Mouse (Mus musculus) central nervous system, embryonic 18 days (tissue): Measurements from ENCODE around the gene Ifna9. TPM values are rescaled to one million over a fixed set of nuclear protein-coding genes. Genes with fewer than 3 reads are reported as not detected.

Source experiments
- polyA plus RNA-seq: library from polyadenylated mRNA; depleted of rRNA; stranded (reverse); fragments of >200 nt; gene quantifications from 2 replicates; pipeline ENCODE4 v1.2.3, GENCODE M21; 2012; rRNA removed

Gene Ifna9
- not detected in 2 replicates for polyA plus RNA-seq

DNA sequence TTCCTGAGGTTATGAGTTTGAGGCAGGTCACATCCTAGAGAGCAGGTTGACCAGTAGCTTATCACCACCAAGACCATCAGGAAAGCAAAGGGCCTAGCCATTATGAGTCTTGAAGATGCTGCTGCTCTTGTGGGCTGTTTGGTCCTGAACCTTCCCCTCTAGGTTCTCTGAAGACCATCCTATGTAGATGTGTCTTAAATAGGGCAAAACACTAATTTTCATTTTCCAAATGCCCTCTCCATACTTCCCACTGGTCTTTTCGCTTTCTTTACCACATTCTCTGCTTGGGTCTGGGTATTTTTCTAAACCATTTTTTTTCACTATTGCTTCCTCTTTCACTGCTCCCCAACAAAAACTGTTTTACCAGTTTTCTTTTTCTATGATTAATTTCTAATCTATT lies at the start of gene Ifna9:
Gene Ifna9 (minus strand): TSS at position 101 of the 400 bp plus-strand sequence.

DNA sequence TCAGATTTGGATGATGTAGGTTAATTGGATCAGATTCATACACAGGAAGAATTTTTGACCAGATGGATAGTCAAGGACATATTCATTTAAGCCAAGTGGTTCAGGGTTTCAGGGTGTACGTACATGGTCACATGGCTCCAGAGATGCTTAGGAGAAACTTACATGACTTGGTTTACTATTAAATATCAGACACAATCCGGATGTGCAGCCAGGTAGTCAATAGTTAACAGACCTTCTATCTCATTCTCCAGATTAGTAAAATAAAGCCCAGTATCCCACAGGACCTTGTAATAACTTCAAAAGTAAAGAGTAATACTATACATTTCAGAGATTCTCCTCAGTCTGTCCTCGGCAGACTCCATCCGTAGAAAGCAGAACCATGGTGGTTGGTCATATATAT lies 42.1 kb upstream of the Ifna9 start, which contains the start of gene C87499:
Gene C87499 (minus strand): TSS at position 101 of the 400 bp plus-strand sequence.

DNA sequence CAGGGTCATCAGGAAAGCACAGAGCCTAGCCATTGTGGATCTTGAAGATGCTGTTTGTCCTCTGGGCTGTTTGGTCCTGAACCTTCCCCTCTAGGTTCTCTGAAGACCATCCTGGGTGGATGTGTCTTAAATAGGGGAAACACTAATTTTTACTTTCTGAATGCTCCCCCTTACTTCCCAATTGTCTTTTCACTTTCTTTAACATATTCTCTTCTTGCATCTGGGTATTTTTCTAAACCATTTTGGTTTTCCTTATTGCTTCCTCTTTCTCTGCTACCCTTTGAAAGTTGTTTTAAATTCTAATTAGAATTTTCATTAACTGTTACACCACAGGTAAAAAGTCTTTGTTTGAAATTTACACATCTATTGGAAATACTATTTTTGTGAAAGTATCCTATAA lies 11.1 kb upstream of the Ifna9 start, which contains the start of gene Ifna12:
Gene Ifna12 (minus strand): TSS at position 101 of the 400 bp plus-strand sequence.

DNA sequence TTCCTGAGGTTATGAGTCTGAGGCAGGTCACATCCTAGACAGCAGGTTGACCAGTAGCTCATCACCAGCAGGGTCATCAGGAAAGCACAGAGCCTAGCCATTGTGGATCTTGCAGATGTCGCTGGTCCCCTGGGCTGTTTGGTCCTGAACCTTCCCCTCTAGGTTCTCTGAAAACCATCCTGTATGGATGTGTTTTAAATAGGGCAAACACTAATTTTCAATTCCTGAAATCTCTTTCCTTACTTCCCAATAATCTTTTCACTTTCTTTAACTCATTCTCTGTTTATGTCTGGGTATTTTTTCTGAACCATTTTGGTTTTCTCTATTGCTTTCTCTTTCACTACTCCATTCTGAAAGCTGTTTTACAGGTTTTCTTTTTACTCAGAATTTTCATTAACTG lies 20.5 kb downstream of the Ifna9 start, which contains the start of gene Ifna14:
Gene Ifna14 (minus strand): TSS at position 101 of the 400 bp plus-strand sequence.

DNA sequence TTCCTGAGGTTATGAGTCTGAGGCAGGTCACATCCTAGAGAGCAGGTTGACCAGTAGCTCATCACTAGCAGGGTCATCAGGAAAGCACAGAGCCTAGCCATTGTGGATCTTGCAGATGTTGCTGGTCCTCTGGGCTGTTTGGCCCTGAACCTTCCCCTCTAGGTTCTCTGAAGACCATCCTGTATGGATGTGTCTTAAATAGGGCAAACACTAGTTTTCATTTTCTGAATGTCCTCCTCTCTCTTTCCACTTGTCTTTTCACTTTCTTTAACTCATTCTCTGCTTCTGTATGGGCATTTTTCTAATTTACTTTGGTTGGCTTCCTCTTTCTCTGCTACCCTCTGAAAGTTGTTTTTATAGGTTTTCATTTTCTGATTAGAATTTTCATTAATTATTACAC lies 34.0 kb downstream of the Ifna9 start, which contains the start of gene Ifna15:
Gene Ifna15 (minus strand): TSS at position 101 of the 400 bp plus-strand sequence.

Other genes with a start within 250 kb of the Ifna9 start
- gene Hacd4, start 153.5 kb downstream of the Ifna9 start, polyA plus RNA-seq, result 1.3 TPM in 2 replicates
- not detected in 2 replicates for gene Ifnb1, start 69.6 kb downstream of the Ifna9 start, polyA plus RNA-seq
- gene Ifna15, start 34.1 kb downstream of the Ifna9 start, polyA plus RNA-seq, result not detected in 2 replicates
- gene Ifna14, start 20.6 kb downstream of the Ifna9 start, polyA plus RNA-seq, result not detected in 2 replicates
- not detected in 2 replicates for gene Ifna12, start 11.0 kb upstream of the Ifna9 start, polyA plus RNA-seq
- not detected in 2 replicates for gene C87499, start 42.0 kb upstream of the Ifna9 start, polyA plus RNA-seq
- not detected in 2 replicates for gene Ifna13, start 52.1 kb upstream of the Ifna9 start, polyA plus RNA-seq
- gene Ifna16, start 84.5 kb upstream of the Ifna9 start, polyA plus RNA-seq, result not detected in 2 replicates
- not detected in 2 replicates for gene Ifna2, start 91.5 kb upstream of the Ifna9 start, polyA plus RNA-seq
- gene Ifnab, start 99.0 kb upstream of the Ifna9 start, polyA plus RNA-seq, result not detected in 2 replicates
- gene Gm26566, start 129.4 kb upstream of the Ifna9 start, polyA plus RNA-seq, result 1.9 and 2.1 TPM in 2 replicates
- gene Klhl9, start 130.1 kb upstream of the Ifna9 start, polyA plus RNA-seq, result 48.0 and 49.2 TPM in 2 replicates
- gene Gm13271, start 162.5 kb upstream of the Ifna9 start, polyA plus RNA-seq, result not detected in 2 replicates
- gene Gm13283, start 167.7 kb upstream of the Ifna9 start, polyA plus RNA-seq, result 0.04 TPM in 1 of 2 replicates, not detected in the other
- not detected in 2 replicates for gene Gm13290, start 181.4 kb upstream of the Ifna9 start, polyA plus RNA-seq
- not detected in 2 replicates for gene Gm13289, start 184.5 kb upstream of the Ifna9 start, polyA plus RNA-seq
- gene Gm13272, start 187.5 kb upstream of the Ifna9 start, polyA plus RNA-seq, result not detected in 2 replicates
- not detected in 2 replicates for gene Ifnz, start 189.7 kb upstream of the Ifna9 start, polyA plus RNA-seq
- gene Gm13276, start 193.3 kb upstream of the Ifna9 start, polyA plus RNA-seq, result not detected in 2 replicates
- not detected in 2 replicates for gene Gm13277, start 196.2 kb upstream of the Ifna9 start, polyA plus RNA-seq
- gene Gm13278, start 199.2 kb upstream of the Ifna9 start, polyA plus RNA-seq, result not detected in 2 replicates
- not detected in 2 replicates for gene Gm13275, start 202.1 kb upstream of the Ifna9 start, polyA plus RNA-seq
- not detected in 2 replicates for gene Gm13279, start 205.0 kb upstream of the Ifna9 start, polyA plus RNA-seq
- not detected in 2 replicates for gene Gm13285, start 207.3 kb upstream of the Ifna9 start, polyA plus RNA-seq
- not detected in 2 replicates for gene Gm13287, start 210.9 kb upstream of the Ifna9 start, polyA plus RNA-seq
- gene Gm13288, start 213.1 kb upstream of the Ifna9 start, polyA plus RNA-seq, result not detected in 2 replicates
- not detected in 2 replicates for gene Ifna7, start 223.8 kb upstream of the Ifna9 start, polyA plus RNA-seq
- not detected in 2 replicates for gene Ifna11, start 227.6 kb upstream of the Ifna9 start, polyA plus RNA-seq
- gene Ifna6, start 235.0 kb upstream of the Ifna9 start, polyA plus RNA-seq, result not detected in 2 replicates
- gene Ifna5, start 243.1 kb upstream of the Ifna9 start, polyA plus RNA-seq, result not detected in 2 replicates
- gene Ifna4, start 249.5 kb upstream of the Ifna9 start, polyA plus RNA-seq, result not detected in 2 replicates